Mouse (Mus musculus): ENCODE measurements around the gene Celf2. TPM values are rescaled to one million over a fixed set of nuclear protein-coding genes. Genes with fewer than 3 reads are reported as not detected.

Celf2 gene
- polyA plus RNA-seq, 1 experiment from 2014 or later = 13.9 TPM

DNA sequence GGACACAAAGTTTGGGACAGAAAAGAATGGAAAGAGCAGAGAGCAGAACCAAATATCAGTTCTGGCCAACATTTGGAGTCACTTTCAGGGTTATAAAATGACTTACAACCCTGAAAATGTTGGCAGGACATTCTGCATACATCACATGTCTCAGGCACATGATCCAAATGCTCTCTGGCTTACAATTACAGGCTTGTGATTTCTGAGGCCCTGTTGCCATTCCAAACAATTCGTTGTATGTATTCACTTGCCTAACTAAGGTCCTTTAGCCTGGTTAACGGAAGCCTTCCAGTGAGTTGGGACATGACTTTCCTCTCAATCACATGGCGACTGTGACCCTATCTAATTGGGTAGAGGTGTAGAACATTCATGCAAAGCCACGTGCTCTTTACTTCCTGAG lies 249.2 kb downstream of the Celf2 start:
- Histone ChIP-seq H3K4me1 (replicated peaks; ENCODE audit: insufficient read depth, low read length) (no peaks in the 10 kb centered on the region), H3K27me3 (ENCODE audit: insufficient read depth, low read length) (no peaks in the 10 kb centered on the region), H3K9me3 (replicated peaks; ENCODE audit: low read length) (no peaks in the 10 kb centered on the region), H3K9ac (ENCODE audit: low read depth, low read length) (no peak overlapping the region), H3K27ac (no peak overlapping the region), H3K4me2 (ENCODE audit: low read length) (no peak overlapping the region), H3K4me3 (replicated peaks; ENCODE audit: low read depth, low read length) (no peak overlapping the region), H3K36me3 (ENCODE audit: insufficient read depth, low read length) (no peaks in the 10 kb centered on the region)
- DNase-seq (ENCODE audit: low spot score) (no peak), ATAC-seq (replicated peaks; ENCODE audit: low FRiP score, low read depth) (no peak)
- TF ChIP-seq CTCF (IDR thresholded peaks at IDR 0.05; ENCODE audit: low read depth) = no peak
- 73% methylated on average over 4 of the region's 4 CpGs for WGBS

DNA sequence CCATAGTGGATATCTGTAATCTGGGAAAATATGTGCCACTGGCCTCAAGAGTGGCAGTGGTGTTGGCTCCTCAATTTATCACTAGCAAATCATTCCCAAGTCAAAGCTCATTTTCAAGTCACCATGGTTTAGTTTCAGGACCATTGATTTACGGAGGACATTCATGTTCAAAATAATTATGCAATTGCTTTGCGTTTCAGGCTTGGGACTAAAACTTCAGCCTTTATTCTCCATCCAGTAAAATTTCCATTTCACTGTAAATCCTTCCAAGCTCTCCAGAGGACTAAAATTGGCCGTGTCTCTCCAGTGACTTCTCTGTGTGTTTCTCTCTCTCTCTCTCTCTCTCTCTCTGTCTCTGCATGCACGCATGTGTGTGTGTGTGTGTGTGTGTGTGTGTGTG lies 249.7 kb downstream of the Celf2 start:
- no peaks in the 10 kb centered on the region for H3K36me3 ChIP-seq (ENCODE audit: insufficient read depth, low read length)
- DNase-seq (ENCODE audit: low spot score) (no peak), ATAC-seq (replicated peaks; ENCODE audit: low FRiP score, low read depth) (no peak)
- H3K27ac ChIP-seq = no peak overlapping the region
- WGBS = 80% methylated on average over 4 of the region's 4 CpGs
- TF ChIP-seq CTCF (IDR thresholded peaks at IDR 0.05; ENCODE audit: low read depth) = no peak
- H3K9me3 ChIP-seq (replicated peaks; ENCODE audit: low read length) = no peaks in the 10 kb centered on the region
- no peak overlapping the region for H3K9ac ChIP-seq (ENCODE audit: low read depth, low read length)
- no peaks in the 10 kb centered on the region for H3K27me3 ChIP-seq (ENCODE audit: insufficient read depth, low read length)
- no peaks in the 10 kb centered on the region for H3K4me1 ChIP-seq (replicated peaks; ENCODE audit: insufficient read depth, low read length)
- no peak overlapping the region for H3K4me2 ChIP-seq (ENCODE audit: low read length)
- no peak overlapping the region for H3K4me3 ChIP-seq (replicated peaks; ENCODE audit: low read depth, low read length)

- whole genome bisulfite sequencing = 91% methylated on average over 1 of the region's 1 CpGs
These were observed 253.3 kb downstream of the Celf2 start for GRCm38 (mm10) chr2:7256023-7256422.

GRCm38 (mm10) chr2:7255386-7255785 lies 254.0 kb downstream of the Celf2 start:
- ATAC-seq (replicated peaks; ENCODE audit: low FRiP score, low read depth) (no peak), DNase-seq (ENCODE audit: low spot score) (no peak)
- Histone ChIP-seq H3K9me3 (replicated peaks; ENCODE audit: low read length) (no peaks in the 10 kb centered on the region), H3K36me3 (ENCODE audit: insufficient read depth, low read length) (no peaks in the 10 kb centered on the region), H3K27ac (no peak overlapping the region), H3K9ac (ENCODE audit: low read depth, low read length) (no peak overlapping the region), H3K27me3 (ENCODE audit: insufficient read depth, low read length) (no peaks in the 10 kb centered on the region), H3K4me2 (ENCODE audit: low read length) (no peak overlapping the region), H3K4me1 (replicated peaks; ENCODE audit: insufficient read depth, low read length) (no peaks in the 10 kb centered on the region), H3K4me3 (replicated peaks; ENCODE audit: low read depth, low read length) (no peak overlapping the region)
- WGBS = 88% methylated on average over 3 of the region's 3 CpGs
- no peak for TF ChIP-seq CTCF (IDR thresholded peaks at IDR 0.05; ENCODE audit: low read depth)

More at GRCm38 (mm10) chr2:7256023-7256422, 253.3 kb downstream of the Celf2 start:
- no peak overlapping the region for H3K9ac ChIP-seq (ENCODE audit: low read depth, low read length)
- H3K4me3 ChIP-seq (replicated peaks; ENCODE audit: low read depth, low read length) = no peak overlapping the region
- no peaks in the 10 kb centered on the region for H3K27me3 ChIP-seq (ENCODE audit: insufficient read depth, low read length)
- no peaks in the 10 kb centered on the region for H3K36me3 ChIP-seq (ENCODE audit: insufficient read depth, low read length)
- no peaks in the 10 kb centered on the region for H3K4me1 ChIP-seq (replicated peaks; ENCODE audit: insufficient read depth, low read length)
- no peak for ATAC-seq (replicated peaks; ENCODE audit: low FRiP score, low read depth)
- TF ChIP-seq CTCF (IDR thresholded peaks at IDR 0.05; ENCODE audit: low read depth) = no peak
- H3K4me2 ChIP-seq (ENCODE audit: low read length) = no peak overlapping the region
- no peak for DNase-seq (ENCODE audit: low spot score)
- no peaks in the 10 kb centered on the region for H3K9me3 ChIP-seq (replicated peaks; ENCODE audit: low read length)
- no peak overlapping the region for H3K27ac ChIP-seq

GRCm38 (mm10) chr2:7250314-7250713 lies 259.0 kb downstream of the Celf2 start:
- DNase-seq (ENCODE audit: low spot score) (no peak), ATAC-seq (replicated peaks; ENCODE audit: low FRiP score, low read depth) (no peak)
- no peaks in the 10 kb centered on the region for H3K27me3 ChIP-seq (ENCODE audit: insufficient read depth, low read length)
- no peaks in the 10 kb centered on the region for H3K36me3 ChIP-seq (ENCODE audit: insufficient read depth, low read length)
- H3K27ac ChIP-seq = no peak overlapping the region
- no peak overlapping the region for H3K4me3 ChIP-seq (replicated peaks; ENCODE audit: low read depth, low read length)
- H3K4me2 ChIP-seq (ENCODE audit: low read length) = no peak overlapping the region
- no peaks in the 10 kb centered on the region for H3K4me1 ChIP-seq (replicated peaks; ENCODE audit: insufficient read depth, low read length)
- WGBS = 65% methylated on average over 2 of the region's 2 CpGs
- no peak for TF ChIP-seq CTCF (IDR thresholded peaks at IDR 0.05; ENCODE audit: low read depth)
- H3K9me3 ChIP-seq (replicated peaks; ENCODE audit: low read length) = no peaks in the 10 kb centered on the region
- H3K9ac ChIP-seq (ENCODE audit: low read depth, low read length) = no peak overlapping the region

GRCm38 (mm10) chr2:7249002-7249401 lies 260.4 kb downstream of the Celf2 start:
- Histone ChIP-seq H3K27me3 (ENCODE audit: insufficient read depth, low read length) (no peaks in the 10 kb centered on the region), H3K36me3 (ENCODE audit: insufficient read depth, low read length) (no peaks in the 10 kb centered on the region), H3K27ac (no peak overlapping the region), H3K9me3 (replicated peaks; ENCODE audit: low read length) (no peaks in the 10 kb centered on the region), H3K4me2 (ENCODE audit: low read length) (no peak overlapping the region), H3K9ac (ENCODE audit: low read depth, low read length) (no peak overlapping the region), H3K4me1 (replicated peaks; ENCODE audit: insufficient read depth, low read length) (no peaks in the 10 kb centered on the region), H3K4me3 (replicated peaks; ENCODE audit: low read depth, low read length) (no peak overlapping the region)
- DNase-seq (ENCODE audit: low spot score) (no peak), ATAC-seq (replicated peaks; ENCODE audit: low FRiP score, low read depth) (no peak)
- TF ChIP-seq CTCF (IDR thresholded peaks at IDR 0.05; ENCODE audit: low read depth) = no peak

All from kidney, postnatal 0 days (tissue).